10 mouse cellular contexts compared by ENCODE assay signal in genomic region chr16:93818691-93819324, GRCm38 (mm10). TPM values are rescaled to one million over a fixed set of nuclear protein-coding genes. Genes with fewer than 3 reads are reported as not detected.
A peak's percentile ranks its signal among the peaks of the same experiment; 100 is the strongest.
DNase-seq lines count a peak whose midpoint lies in the region; ATAC-seq lines count a peak whose summit lies in the region.
"Had no signal": no experiment of that assay in that cellular context is flagged by ENCODE, and none has a peak within 500 bp of the region (broad histone marks: within the 10 kb centered on the region; RNA-seq: fewer than 3 reads in every experiment).

No protein-coding gene starts in this region.

- no peaks in the 10 kb centered on the region for H3K27me3 ChIP-seq in liver, embryonic 13.5 days
- H3K27me3 ChIP-seq in stomach, embryonic 16.5 days (ENCODE audit: control insufficient read depth, insufficient read depth, low read length) = no peaks in the 10 kb centered on the region
- H3K27me3 ChIP-seq: Patski had no signal

- H3K4me3 ChIP-seq in liver, embryonic 13.5 days (replicated peaks) = peak overlapping the region; percentile 23
- no peak overlapping the region for H3K4me3 ChIP-seq in stomach, embryonic 16.5 days (replicated peaks; ENCODE audit: low read length)

- no peaks in the 10 kb centered on the region for H3K9me3 ChIP-seq in liver, embryonic 13.5 days (replicated peaks)
- peaks cover 9% of the 10 kb centered on the region for H3K9me3 ChIP-seq in stomach, embryonic 16.5 days (replicated peaks; ENCODE audit: control insufficient read depth, low read length)

- WGBS in liver, embryonic 13.5 days (ENCODE audit: insufficient replicate concordance) = 6% methylated on average over 12 of the region's 12 CpGs
- 16% methylated on average over 12 of the region's 12 CpGs for WGBS in stomach, embryonic 16.5 days

- peak overlapping the region; percentile 62 for H3K9ac ChIP-seq in liver, embryonic 13.5 days
- 0 out of 2 replicates have a peak overlapping the region, but pooled peaks have one; percentile 2 for H3K9ac ChIP-seq in stomach, embryonic 16.5 days (ENCODE audit: low read length)

- intact Hi-C loops in gastrocnemius, postnatal 14 days (cut with DNase I; ENCODE audit: low total_unique reads) = no loop called here

- peak; percentile 37 to 44 for ATAC-seq in hematopoietic stem cell, adult 5-6 weeks (replicated peaks in 1 of 2; ENCODE audit: insufficient read depth in 1 of 2, low FRiP score in 2 of 2, low TSS enrichment in 1 of 2, low read depth in 1 of 2, poor library complexity in 2 of 2, severe bottlenecking in 2 of 2)
- peak; percentile 74 for ATAC-seq in liver, embryonic 13.5 days (ENCODE audit: low read depth)
- ATAC-seq in stomach, embryonic 16.5 days (ENCODE audit: insufficient read depth, low FRiP score) = no peak
- ATAC-seq: Patski had no signal

- peak; percentile 8 for DNase-seq in retina, embryonic 14.5 days (ENCODE audit: low spot score)
- no peak for DNase-seq in retina, postnatal 1 day
- peak; percentile 43 for DNase-seq in liver, embryonic 13.5 days
- DNase-seq in gastrocnemius, postnatal 14 days = no peak
- no peak for DNase-seq in gastrocnemius, adult 8-10 months (ENCODE audit: low spot score in 2 of 2)
- no peak for DNase-seq in thymus, postnatal 36 days
- DNase-seq: lung, adult 18-20 months had no signal

- peak overlapping the region; percentile 65 for H3K4me2 ChIP-seq in liver, embryonic 13.5 days
- H3K4me2 ChIP-seq in stomach, embryonic 16.5 days (ENCODE audit: low read depth, low read length) = 0 out of 2 replicates have a peak overlapping the region, but pooled peaks have one; percentile 4

- H3K4me1 ChIP-seq in liver, embryonic 13.5 days (replicated peaks) = peaks cover 51% of the 10 kb centered on the region
- peaks cover 11% of the 10 kb centered on the region; the same call in 1 of the 2 replicates for H3K4me1 ChIP-seq in stomach, embryonic 16.5 days (ENCODE audit: control insufficient read depth, insufficient read depth, low read length)

- H3K36me3 ChIP-seq in liver, embryonic 13.5 days = no peaks in the 10 kb centered on the region
- H3K36me3 ChIP-seq in stomach, embryonic 16.5 days (ENCODE audit: control insufficient read depth, insufficient read depth, low read length) = no peaks in the 10 kb centered on the region

- peak overlapping the region; percentile 91 for H3K27ac ChIP-seq in liver, embryonic 13.5 days
- H3K27ac ChIP-seq in stomach, embryonic 16.5 days (ENCODE audit: low read length) = peak overlapping the region; percentile 40; the same call in 1 of the 2 replicates

RNA-seq across cellular contexts. Expression of gene Morc3, which starts 13.1 kb away (rescaled TPM):
- 202 and 204 TPM in 2 replicates for total RNA-seq in hematopoietic stem cell, adult 5-6 weeks (2017)
- polyA plus RNA-seq in liver, embryonic 13.5 days (2015; fragmentation: Nextera tagmentation; extraction: Ambion mirVana) = 19.1 and 22.3 TPM in 2 replicates
- 31.0 and 34.8 TPM in 2 replicates for polyA plus RNA-seq in stomach, embryonic 16.5 days (2015; fragmentation: Nextera tagmentation; extraction: Ambion mirVana)
- total RNA-seq in gastrocnemius, postnatal 14 days (2021) = 10 to 100 TPM; 10.5 to 16.8 TPM
- 10 to 100 TPM in 2 of 4 experiments, 1 to 10 TPM in 2; 7.4 to 14.8 (median 9.5) TPM for total RNA-seq in gastrocnemius, adult 8-10 months (2022)

Comparison
In these comparisons a context has a peak if more than half of its experiments do, and no peak if none do; other contexts are left out.
1. DNase-seq: peak in retina, embryonic 14.5 days (single experiment) and liver, embryonic 13.5 days (single experiment); none in retina, postnatal 1 day (single experiment), gastrocnemius, postnatal 14 days (single experiment), gastrocnemius, adult 8-10 months (0 of 2) and thymus, postnatal 36 days (0 of 2).
2. RNA of gene Morc3, which starts 13.1 kb away (total RNA-seq): 202 to 204 TPM in hematopoietic stem cell, adult 5-6 weeks; 10.5 to 16.8 TPM in gastrocnemius, postnatal 14 days and 7.4 to 14.8 TPM in gastrocnemius, adult 8-10 months; every median in the first group is over 10 times any median in the second.